ENCODE assay signal across 24 mouse cellular contexts in genomic region chr10:19432515-19432914, GRCm38 (mm10).
"Had no signal": no experiment of that assay in that cellular context is flagged by ENCODE, and none has a peak within 500 bp of the region (broad histone marks: within the 10 kb centered on the region; RNA-seq: fewer than 3 reads in every experiment).

No protein-coding gene starts in this region.

- H3K27ac ChIP-seq: layer of hippocampus, adult 2 months; limb, embryonic 10.5 days; limb, embryonic 13.5 days; liver, embryonic 12.5 days; liver, embryonic 15.5 days; lung, embryonic 15.5 days; midbrain, embryonic 10.5 days; midbrain, embryonic 13.5 days; neural tube, embryonic 13.5 days; stomach, embryonic 15.5 days had no signal

- DNase-seq: kidney, adult 9 months; kidney, postnatal 14 days; kidney, postnatal 4 days; layer of hippocampus, adult 9-11 months; liver; lung, adult 18-20 months; lung, postnatal 10 days; lung, postnatal 36 days; retina, postnatal 1 day; right cerebral cortex, postnatal 25 days; spleen, adult 18-20 months; thymus, postnatal 25 days had no signal

- H3K4me1 ChIP-seq: limb, embryonic 10.5 days; limb, embryonic 13.5 days; liver, embryonic 12.5 days; liver, embryonic 15.5 days; lung, embryonic 15.5 days; midbrain, embryonic 10.5 days; midbrain, embryonic 13.5 days; neural tube, embryonic 13.5 days; stomach, embryonic 15.5 days had no signal

- H3K36me3 ChIP-seq: limb, embryonic 10.5 days; limb, embryonic 13.5 days; liver, embryonic 12.5 days; liver, embryonic 15.5 days; lung, embryonic 15.5 days; midbrain, embryonic 10.5 days; midbrain, embryonic 13.5 days; neural tube, embryonic 13.5 days; stomach, embryonic 15.5 days had no signal

- H3K27me3 ChIP-seq: limb, embryonic 13.5 days; liver, embryonic 12.5 days; liver, embryonic 15.5 days; lung, embryonic 15.5 days; stomach, embryonic 15.5 days had no signal

- H3K9ac ChIP-seq: limb, embryonic 13.5 days; liver, embryonic 12.5 days; liver, embryonic 15.5 days; lung, embryonic 15.5 days; midbrain, embryonic 13.5 days; neural tube, embryonic 13.5 days; stomach, embryonic 15.5 days had no signal

- H3K9me3 ChIP-seq: limb, embryonic 10.5 days; limb, embryonic 13.5 days; liver, embryonic 12.5 days; liver, embryonic 15.5 days; lung, embryonic 15.5 days; megakaryocyte, embryonic 14.5 days; midbrain, embryonic 10.5 days; midbrain, embryonic 13.5 days; neural tube, embryonic 13.5 days; stomach, embryonic 15.5 days had no signal

- H3K4me3 ChIP-seq: layer of hippocampus, adult 2 months; limb, embryonic 10.5 days; limb, embryonic 13.5 days; liver, embryonic 12.5 days; liver, embryonic 15.5 days; lung, embryonic 15.5 days; megakaryocyte, embryonic 14.5 days; midbrain, embryonic 10.5 days; midbrain, embryonic 13.5 days; myocyte; neural tube, embryonic 13.5 days; stomach, embryonic 15.5 days had no signal
